Mouse (Mus musculus) gonadal fat pad, adult 2 months (tissue): ENCODE measurements around the gene Myo1e. TPM values are rescaled to one million over a fixed set of nuclear protein-coding genes. Genes with fewer than 3 reads are reported as not detected.

Source experiments
- DNase-seq: peaks from one replicate; pipeline ENCODE4 v3.0.0-alpha.2; 2012; ENCODE audit warnings: low read depth
- polyA plus RNA-seq: library from polyadenylated mRNA; depleted of rRNA; stranded (reverse); fragments of >200 nt; gene quantifications from 2 replicates; pipeline ENCODE4 v1.2.3, GENCODE M21; 2012

The Myo1e gene
- polyA plus RNA-seq, 1 experiment: 9.0 TPM

DNA sequence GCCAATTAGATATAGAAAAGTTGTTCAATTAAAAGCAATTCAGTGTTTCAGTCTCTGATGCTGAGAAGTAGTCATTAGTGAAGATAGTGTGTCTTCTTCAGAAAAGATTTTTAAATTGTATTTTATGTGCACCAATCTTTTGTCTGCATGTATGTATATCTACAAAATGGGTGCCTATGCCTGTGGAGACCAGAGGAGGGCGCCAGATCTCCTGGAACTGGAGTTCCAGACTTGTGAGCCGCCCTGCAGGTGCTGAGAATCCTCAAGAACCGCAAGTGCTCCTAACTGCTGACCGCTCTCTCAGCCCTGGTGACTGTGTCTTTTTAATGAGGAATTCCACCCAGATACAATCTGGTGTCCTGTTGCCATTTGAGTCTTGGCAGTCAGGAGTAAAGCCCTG is 76.0 kb downstream of the Myo1e start:
- DNase-seq: no peak

GRCm38 (mm10) chr9:70284584-70285140 is 77.5 kb downstream of the Myo1e start:
- DNase-seq: no peak

- DNase-seq: no peak
These were observed 83.6 kb downstream of the Myo1e start for GRCm38 (mm10) chr9:70290785-70291184.

GRCm38 (mm10) chr9:70296916-70297315 is 89.8 kb downstream of the Myo1e start:
- no peak for DNase-seq

- no peak for DNase-seq
These were observed 91.1 kb downstream of the Myo1e start for GRCm38 (mm10) chr9:70298221-70298620.

DNA sequence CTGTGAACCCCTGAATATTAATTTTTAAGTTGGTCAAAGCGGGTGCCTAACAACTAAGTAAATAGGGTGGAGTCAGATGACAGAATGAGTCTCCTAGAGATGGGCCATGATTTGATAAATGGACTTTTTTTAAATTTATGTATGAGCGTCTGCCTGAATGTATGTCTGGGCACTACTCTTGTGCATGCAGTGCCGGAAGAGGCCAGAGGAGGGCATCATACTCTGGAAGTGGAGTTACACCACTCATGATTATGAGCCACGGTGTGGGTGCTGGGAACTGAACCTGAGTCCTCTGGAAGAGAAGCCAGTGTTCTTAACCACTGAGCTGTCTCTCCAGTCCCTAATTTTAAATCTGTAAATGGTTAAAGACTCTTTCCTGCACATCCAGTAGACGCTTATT is 93.6 kb downstream of the Myo1e start:
- no peak for DNase-seq

DNA sequence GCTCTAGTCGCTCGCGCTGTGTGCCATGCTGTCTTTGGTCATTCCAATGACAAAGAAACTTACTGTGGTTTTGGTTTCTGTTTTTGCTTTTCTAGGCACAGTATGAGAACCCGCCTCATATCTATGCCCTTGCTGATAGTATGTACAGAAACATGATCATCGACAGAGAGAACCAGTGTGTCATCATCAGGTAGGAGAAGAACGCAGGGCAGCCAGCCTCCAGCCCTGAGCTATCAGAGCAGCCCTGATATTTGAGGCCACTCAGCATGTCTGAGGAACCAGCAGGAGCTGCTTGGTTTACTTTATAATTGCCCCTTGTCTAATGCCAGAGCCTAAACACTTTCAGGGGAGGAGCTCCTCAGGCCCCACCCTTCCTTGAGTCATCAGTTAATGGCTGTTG is 94.4 kb downstream of the Myo1e start:
- no peak for DNase-seq

DNA sequence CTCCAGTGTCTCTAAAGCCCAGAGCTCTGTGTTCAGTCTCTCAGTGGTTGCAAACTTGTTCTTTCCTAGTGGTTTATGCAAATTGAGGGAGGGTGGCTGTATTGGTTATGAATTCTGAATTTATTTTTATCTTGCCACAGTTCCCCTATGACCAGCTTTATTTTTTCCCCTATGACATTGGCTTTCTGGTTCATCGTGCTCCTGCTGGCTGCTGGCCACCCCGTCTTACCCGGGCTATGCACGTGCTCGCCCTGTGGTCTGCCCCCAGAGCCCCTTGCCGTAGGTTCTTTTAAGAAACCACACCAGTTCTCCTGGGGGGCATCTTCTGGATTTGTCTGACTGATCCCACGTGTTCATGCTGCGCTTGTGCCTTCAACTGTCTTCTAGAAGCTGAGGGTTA is 97.8 kb downstream of the Myo1e start:
- DNase-seq: no peak

DNA sequence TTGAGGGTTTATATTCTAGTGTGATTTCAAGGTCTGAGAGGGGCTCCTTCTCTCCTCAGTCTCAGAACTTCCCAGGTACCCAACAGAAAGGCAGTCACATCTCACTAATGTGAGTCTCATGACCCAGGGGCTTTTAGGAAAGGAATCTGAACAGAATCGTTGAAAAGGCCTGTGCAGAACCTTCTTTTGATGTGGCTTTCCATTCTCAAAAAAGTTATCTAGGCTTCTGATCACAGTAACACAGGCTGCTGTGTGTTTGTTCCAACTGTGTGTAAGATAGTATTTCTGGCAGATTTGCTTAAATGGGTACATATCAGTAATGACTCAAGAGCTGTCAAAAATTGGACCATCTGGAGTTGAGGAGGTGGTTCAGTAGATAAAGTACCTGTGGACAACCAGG is 102.9 kb downstream of the Myo1e start:
- no peak for DNase-seq

DNA sequence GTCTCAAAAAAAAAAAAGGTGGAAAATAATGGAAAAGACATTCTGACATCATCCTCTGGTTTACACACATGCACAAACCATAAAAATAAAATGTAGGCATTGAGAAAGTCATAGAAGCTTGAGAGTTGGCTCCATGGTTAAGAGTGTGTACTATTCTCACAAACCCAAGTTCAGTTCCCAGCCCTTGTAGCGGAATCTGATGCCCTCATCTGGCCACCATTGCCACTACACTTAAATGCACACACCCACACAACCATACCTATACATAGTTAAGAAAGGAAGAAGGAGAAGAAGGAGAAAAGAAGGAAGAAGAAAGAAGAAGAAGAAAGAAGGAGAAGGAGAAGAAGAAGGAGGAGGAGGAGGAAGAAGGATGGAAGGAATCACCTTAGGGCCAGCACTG is 106.9 kb downstream of the Myo1e start:
- no peak for DNase-seq

DNA sequence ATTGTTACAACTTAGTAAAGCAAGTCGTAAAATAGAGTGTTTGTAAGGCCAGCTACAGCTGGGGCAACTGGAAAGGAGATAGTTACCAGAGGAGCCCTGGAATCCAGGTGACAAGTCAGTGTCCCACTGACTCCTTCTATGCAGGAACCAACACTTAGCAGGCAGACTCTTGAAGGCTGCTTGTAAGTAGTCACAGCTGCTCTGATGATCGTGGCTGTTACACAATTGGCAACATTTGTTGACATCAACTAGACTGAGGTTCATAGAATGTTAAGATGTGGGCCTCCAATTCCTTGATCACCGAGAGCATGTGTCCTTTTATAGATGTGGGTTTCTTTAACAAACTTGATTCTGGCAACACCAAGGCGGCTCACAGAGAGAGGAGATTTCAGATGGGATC is 108.0 kb downstream of the Myo1e start:
- no peak for DNase-seq

GRCm38 (mm10) chr9:70318601-70319000 is 111.5 kb downstream of the Myo1e start:
- DNase-seq: no peak

GRCm38 (mm10) chr9:70324336-70324735 is 117.2 kb downstream of the Myo1e start:
- DNase-seq: no peak

DNA sequence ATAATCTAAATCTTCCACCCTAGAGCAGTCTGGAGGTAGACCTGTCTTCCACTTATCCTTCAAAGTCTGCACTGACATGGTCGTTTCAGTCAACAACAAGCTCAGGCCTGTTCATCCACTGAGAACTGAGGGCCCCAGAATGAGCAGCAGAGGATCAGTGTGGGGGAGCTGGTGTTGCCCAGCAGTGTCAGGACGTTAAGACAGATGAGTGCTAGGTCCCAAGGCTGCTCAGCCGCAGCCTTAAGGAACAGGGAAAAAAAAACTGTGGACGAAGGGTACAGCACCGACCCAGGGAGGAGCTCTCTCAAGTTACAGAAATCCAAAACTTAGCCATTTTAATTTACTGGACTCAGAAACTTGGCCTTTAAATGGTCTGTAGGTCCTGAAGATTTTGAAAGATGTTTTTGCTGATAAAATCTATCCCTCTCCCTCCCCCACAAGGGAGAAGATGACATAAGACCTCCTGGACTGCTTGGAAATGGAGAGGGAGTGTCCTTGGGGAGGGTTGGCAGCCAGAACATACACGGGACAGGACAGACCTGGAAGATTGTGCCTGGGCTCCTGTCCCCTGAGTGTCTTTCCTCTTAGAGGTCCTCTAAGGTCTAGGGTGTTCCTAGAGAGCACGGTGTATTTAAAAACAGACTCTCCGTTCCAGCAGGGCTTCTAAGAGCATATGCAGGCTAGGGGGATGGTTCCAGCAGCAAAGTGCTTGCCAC is 118.9 kb downstream of the Myo1e start:
- DNase-seq: peak; percentile 33

DNA sequence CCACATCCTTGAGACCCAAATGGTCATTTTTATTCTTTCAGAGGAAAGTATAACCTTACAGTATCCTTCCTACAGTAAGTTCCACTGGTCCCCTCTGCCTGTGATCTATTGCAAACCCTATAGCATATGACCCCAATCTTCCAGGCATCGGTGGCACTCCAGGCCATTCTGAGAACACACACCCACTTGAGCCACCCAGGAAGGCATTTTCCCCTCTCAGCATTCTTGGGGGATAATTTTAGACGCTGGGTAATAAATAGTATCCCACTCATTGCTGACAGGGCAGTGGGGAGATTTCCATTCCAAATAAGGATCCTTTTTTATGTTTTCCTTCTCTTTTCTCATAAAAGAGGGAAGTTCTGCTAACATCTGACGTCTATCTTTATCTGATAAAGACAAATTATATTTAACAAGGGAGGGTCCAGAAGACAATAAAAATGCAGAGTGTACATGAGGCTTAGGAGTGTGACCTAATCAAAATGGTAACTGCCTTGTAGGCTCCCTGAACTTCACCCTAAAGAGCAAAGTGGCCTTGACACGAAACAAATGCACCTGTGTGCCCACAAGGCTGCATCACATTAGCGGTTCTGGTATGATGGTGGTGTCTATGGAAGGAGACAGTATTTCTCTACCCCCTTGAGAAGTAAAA is 121.2 kb downstream of the Myo1e start:
- DNase-seq: no peak

- no peak for DNase-seq
These were observed 124.7 kb downstream of the Myo1e start for GRCm38 (mm10) chr9:70331727-70332335.

DNA sequence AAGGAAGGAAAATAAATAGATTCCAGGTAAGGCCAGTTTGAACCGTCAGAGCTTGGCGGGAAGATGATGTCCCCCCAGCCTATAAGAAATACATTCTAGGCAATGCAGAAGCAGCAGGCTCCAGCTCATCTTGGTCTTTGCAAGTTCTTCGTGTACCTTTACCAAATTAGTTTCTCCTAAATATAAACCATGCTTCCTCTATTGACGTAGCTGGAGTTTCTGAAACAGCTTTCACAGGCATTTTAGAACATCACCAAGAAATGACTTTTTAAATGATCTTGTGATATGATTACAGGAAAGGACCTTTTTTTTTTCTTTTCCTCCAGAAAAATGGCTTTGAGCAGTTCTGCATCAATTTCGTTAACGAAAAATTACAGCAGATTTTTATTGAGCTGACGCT is 131.2 kb downstream of the Myo1e start:
- DNase-seq: no peak

DNA sequence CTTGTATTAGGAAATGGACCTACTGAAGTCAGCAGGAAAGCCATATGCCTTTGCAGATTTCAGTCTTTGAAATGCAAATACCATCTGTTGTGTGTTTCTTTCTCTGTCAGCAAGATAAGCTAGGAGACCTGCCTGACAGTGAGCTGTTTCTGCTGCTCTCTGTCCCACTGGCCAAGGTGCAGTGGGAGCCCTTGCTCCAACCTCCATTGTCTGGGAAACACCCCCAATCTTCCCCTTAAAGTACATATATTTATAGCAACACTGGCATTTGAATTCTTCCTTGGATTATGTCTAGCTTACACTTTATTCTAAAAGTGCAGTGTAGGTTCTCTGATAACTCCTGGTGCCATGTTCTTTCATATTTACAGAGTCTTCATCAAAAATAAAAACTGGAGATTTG is 131.7 kb downstream of the Myo1e start:
- DNase-seq: no peak

DNA sequence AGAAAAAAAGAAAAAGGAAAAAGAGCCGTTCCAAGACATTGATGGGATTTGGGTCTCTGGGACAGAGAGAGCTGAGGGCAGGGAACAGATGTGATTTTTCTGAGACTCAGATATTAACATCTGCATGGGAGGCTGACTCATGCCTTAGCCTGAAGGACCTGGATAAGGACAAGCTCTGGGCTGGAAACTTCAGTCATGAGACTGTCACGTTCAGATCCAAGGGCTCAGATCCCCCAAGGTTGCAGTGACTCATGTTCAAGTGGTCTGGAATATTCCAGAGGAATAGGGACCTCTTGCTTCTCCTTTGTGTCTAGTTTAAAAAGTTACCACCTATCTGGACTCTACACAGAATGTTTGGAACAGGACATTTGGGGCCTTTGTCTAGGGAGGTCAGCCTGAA is 142.1 kb downstream of the Myo1e start:
- DNase-seq: no peak

GRCm38 (mm10) chr9:70351570-70352277 is 144.6 kb downstream of the Myo1e start:
- DNase-seq: no peak

- no peak for DNase-seq
These were observed 149.1 kb downstream of the Myo1e start for GRCm38 (mm10) chr9:70356254-70356653.

DNA sequence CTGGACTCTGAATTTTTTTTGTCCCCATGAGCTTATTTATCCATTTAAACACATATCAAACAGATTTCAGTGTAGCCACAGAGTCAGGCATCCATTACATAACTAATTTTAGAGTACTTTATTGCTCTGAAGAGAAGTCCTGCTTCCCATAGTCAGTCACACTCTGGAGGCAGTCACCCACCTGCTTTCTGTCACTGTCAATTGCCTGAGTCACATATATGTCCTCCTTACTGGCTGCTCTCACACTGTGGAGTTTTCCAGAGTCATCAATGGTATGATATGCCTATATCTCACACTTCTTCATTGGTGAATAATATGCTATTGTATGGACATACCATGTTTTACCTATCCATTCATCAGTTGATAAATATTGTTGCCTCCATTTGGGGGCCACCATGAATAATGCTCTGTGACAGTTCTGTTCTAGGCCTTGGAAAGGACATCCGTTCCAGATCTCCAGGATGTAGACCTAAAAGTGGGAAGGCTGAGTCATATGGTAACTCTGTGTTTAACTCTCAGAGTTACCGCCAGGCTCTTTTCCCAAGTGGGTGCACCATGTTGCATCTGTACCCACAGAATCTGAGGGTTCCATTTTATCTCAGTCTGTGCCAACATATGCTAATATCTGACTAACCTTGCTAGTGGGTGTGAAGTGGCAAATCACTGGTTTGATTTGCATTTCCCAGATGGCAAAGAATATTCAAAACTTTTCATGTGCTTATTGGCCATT is 152.4 kb downstream of the Myo1e start:
- no peak for DNase-seq
